Mouse (Mus musculus): ENCODE results near the gene Rsu1. TPM values are rescaled to one million over a fixed set of nuclear protein-coding genes. Genes with fewer than 3 reads are reported as not detected.
A peak's percentile ranks its signal among the peaks of the same experiment; 100 is the strongest.

The Rsu1 gene
- polyA plus RNA-seq (2014; fragmentation: Nextera tagmentation; extraction: Ambion mirVana): 172 and 183 TPM in 2 replicates

GRCm38 (mm10) chr2:13271165-13271957 is at the start of gene Rsu1:
TSS of gene Rsu1 (minus strand) at chr2:13271415.
- ATAC-seq (ENCODE audit: insufficient number of reproducible peaks, insufficient read depth, low FRiP score, low read depth): peak; percentile 99
- Histone ChIP-seq H3K27ac (ENCODE audit: low read length) (0 out of 2 replicates have a peak within 1 kb of the TSS, but pooled peaks have one; percentile 23), H3K4me1 (ENCODE audit: control insufficient read depth, insufficient read depth, low read length) (no peaks in the 10 kb centered on the region), H3K36me3 (ENCODE audit: control insufficient read depth, insufficient read depth, low read length) (no peaks in the 10 kb centered on the region), H3K9me3 (ENCODE audit: control insufficient read depth, low read depth, low read length) (no peaks in the 10 kb centered on the region), H3K4me3 (ENCODE audit: low read depth, low read length) (peak within 1 kb of the TSS; percentile 51), H3K9ac (replicated peaks; ENCODE audit: low read depth, low read length) (peak within 1 kb of the TSS; percentile 43), H3K27me3 (ENCODE audit: control insufficient read depth, insufficient read depth, low read length) (no peaks in the 10 kb centered on the region), H3K4me2 (replicated peaks; ENCODE audit: low read depth, low read length) (peak within 1 kb of the TSS; percentile 73)
- WGBS: under 1% methylated on average over 37 of the region's 37 CpGs

- Histone ChIP-seq H3K4me3 (ENCODE audit: low read depth, low read length) (no peak overlapping the region), H3K27me3 (ENCODE audit: control insufficient read depth, insufficient read depth, low read length) (no peaks in the 10 kb centered on the region), H3K27ac (ENCODE audit: low read length) (no peak overlapping the region), H3K9me3 (ENCODE audit: control insufficient read depth, low read depth, low read length) (no peaks in the 10 kb centered on the region), H3K9ac (replicated peaks; ENCODE audit: low read depth, low read length) (no peak overlapping the region), H3K36me3 (ENCODE audit: control insufficient read depth, insufficient read depth, low read length) (no peaks in the 10 kb centered on the region), H3K4me2 (replicated peaks; ENCODE audit: low read depth, low read length) (no peak overlapping the region), H3K4me1 (ENCODE audit: control insufficient read depth, insufficient read depth, low read length) (no peaks in the 10 kb centered on the region)
- no peak for ATAC-seq (ENCODE audit: insufficient number of reproducible peaks, insufficient read depth, low FRiP score, low read depth)
- 72% methylated on average over 3 of the region's 3 CpGs for WGBS
Measured at GRCm38 (mm10) chr2:13303376-13303775, 32.2 kb upstream of the Rsu1 start.

DNA sequence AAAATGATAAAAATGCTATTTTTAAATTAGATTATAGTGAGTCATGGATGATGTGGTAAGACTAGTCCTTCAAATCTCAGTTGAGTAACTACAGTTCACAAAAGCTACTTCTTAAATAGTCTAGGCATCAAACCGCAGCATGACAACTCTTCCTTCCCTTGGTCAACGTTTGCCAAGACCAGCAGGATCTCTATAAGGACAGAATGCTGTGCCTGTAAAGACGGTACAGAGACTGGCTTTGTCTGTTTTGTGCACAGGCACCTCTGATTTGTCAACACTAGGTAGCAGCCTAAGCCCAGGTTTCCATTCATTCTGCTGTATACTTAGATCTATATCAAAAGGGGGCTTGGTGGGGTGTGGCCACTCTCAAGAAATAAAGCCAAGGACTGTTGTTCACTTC is 27.8 kb upstream of the Rsu1 start:
- Histone ChIP-seq H3K9me3 (ENCODE audit: control insufficient read depth, low read depth, low read length) (no peaks in the 10 kb centered on the region), H3K4me2 (replicated peaks; ENCODE audit: low read depth, low read length) (no peak overlapping the region), H3K4me1 (ENCODE audit: control insufficient read depth, insufficient read depth, low read length) (no peaks in the 10 kb centered on the region), H3K27me3 (ENCODE audit: control insufficient read depth, insufficient read depth, low read length) (no peaks in the 10 kb centered on the region), H3K27ac (ENCODE audit: low read length) (no peak overlapping the region), H3K9ac (replicated peaks; ENCODE audit: low read depth, low read length) (no peak overlapping the region), H3K36me3 (ENCODE audit: control insufficient read depth, insufficient read depth, low read length) (no peaks in the 10 kb centered on the region), H3K4me3 (ENCODE audit: low read depth, low read length) (no peak overlapping the region)
- WGBS: 33% methylated on average over 3 of the region's 3 CpGs
- no peak for ATAC-seq (ENCODE audit: insufficient number of reproducible peaks, insufficient read depth, low FRiP score, low read depth)

DNA sequence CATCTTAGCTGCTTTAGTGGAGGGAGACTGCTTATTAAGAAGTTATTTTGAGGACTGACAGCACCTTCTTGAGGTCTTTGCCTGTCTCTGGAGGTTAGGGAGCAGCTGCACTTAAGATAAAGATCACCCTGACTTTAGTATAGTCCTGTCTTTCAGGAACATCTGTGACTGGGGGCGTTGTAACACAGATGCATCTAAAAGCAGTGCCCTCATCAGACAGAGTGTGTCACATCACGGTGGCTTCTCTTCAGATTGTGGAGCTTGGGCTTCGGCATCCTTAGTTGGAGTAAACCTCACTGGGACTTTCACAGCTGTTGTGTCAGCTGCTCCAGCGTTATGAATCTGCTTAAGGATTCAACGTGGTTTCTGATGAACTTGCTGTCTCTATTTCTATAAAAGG is 26.5 kb upstream of the Rsu1 start:
- Histone ChIP-seq H3K27ac (ENCODE audit: low read length) (no peak overlapping the region), H3K36me3 (ENCODE audit: control insufficient read depth, insufficient read depth, low read length) (no peaks in the 10 kb centered on the region), H3K4me1 (ENCODE audit: control insufficient read depth, insufficient read depth, low read length) (no peaks in the 10 kb centered on the region), H3K4me2 (replicated peaks; ENCODE audit: low read depth, low read length) (no peak overlapping the region), H3K9ac (replicated peaks; ENCODE audit: low read depth, low read length) (no peak overlapping the region), H3K4me3 (ENCODE audit: low read depth, low read length) (no peak overlapping the region), H3K9me3 (ENCODE audit: control insufficient read depth, low read depth, low read length) (no peaks in the 10 kb centered on the region), H3K27me3 (ENCODE audit: control insufficient read depth, insufficient read depth, low read length) (no peaks in the 10 kb centered on the region)
- 39% methylated on average over 5 of the region's 5 CpGs for WGBS
- no peak for ATAC-seq (ENCODE audit: insufficient number of reproducible peaks, insufficient read depth, low FRiP score, low read depth)

- Histone ChIP-seq H3K4me3 (ENCODE audit: low read depth, low read length) (no peak overlapping the region), H3K4me1 (ENCODE audit: control insufficient read depth, insufficient read depth, low read length) (no peaks in the 10 kb centered on the region), H3K27ac (ENCODE audit: low read length) (no peak overlapping the region), H3K4me2 (replicated peaks; ENCODE audit: low read depth, low read length) (no peak overlapping the region), H3K27me3 (ENCODE audit: control insufficient read depth, insufficient read depth, low read length) (no peaks in the 10 kb centered on the region), H3K36me3 (ENCODE audit: control insufficient read depth, insufficient read depth, low read length) (no peaks in the 10 kb centered on the region), H3K9me3 (ENCODE audit: control insufficient read depth, low read depth, low read length) (no peaks in the 10 kb centered on the region), H3K9ac (replicated peaks; ENCODE audit: low read depth, low read length) (no peak overlapping the region)
- 0 out of 2 replicates have a peak, but pooled peaks have one; percentile 28 for ATAC-seq (ENCODE audit: insufficient number of reproducible peaks, insufficient read depth, low FRiP score, low read depth)
- 0% methylated on average over 1 of the region's 1 CpGs for WGBS
Measured at GRCm38 (mm10) chr2:13290661-13291060, 19.4 kb upstream of the Rsu1 start.

- H3K27me3 ChIP-seq (ENCODE audit: control insufficient read depth, insufficient read depth, low read length): no peaks in the 10 kb centered on the region
- no peaks in the 10 kb centered on the region for H3K4me1 ChIP-seq (ENCODE audit: control insufficient read depth, insufficient read depth, low read length)
- no peak for ATAC-seq (ENCODE audit: insufficient number of reproducible peaks, insufficient read depth, low FRiP score, low read depth)
- WGBS: 73% methylated on average over 3 of the region's 3 CpGs
- no peak overlapping the region for H3K4me2 ChIP-seq (replicated peaks; ENCODE audit: low read depth, low read length)
- H3K9ac ChIP-seq (replicated peaks; ENCODE audit: low read depth, low read length): no peak overlapping the region
- no peak overlapping the region for H3K27ac ChIP-seq (ENCODE audit: low read length)
- no peaks in the 10 kb centered on the region for H3K9me3 ChIP-seq (ENCODE audit: control insufficient read depth, low read depth, low read length)
- H3K36me3 ChIP-seq (ENCODE audit: control insufficient read depth, insufficient read depth, low read length): no peaks in the 10 kb centered on the region
- no peak overlapping the region for H3K4me3 ChIP-seq (ENCODE audit: low read depth, low read length)
Measured at GRCm38 (mm10) chr2:13290070-13290469, 18.9 kb upstream of the Rsu1 start.

GRCm38 (mm10) chr2:13278114-13278862 is 7.1 kb upstream of the Rsu1 start:
- Histone ChIP-seq H3K27ac (ENCODE audit: low read length) (no peak overlapping the region), H3K9me3 (ENCODE audit: control insufficient read depth, low read depth, low read length) (no peaks in the 10 kb centered on the region), H3K4me1 (ENCODE audit: control insufficient read depth, insufficient read depth, low read length) (no peaks in the 10 kb centered on the region), H3K4me2 (replicated peaks; ENCODE audit: low read depth, low read length) (no peak overlapping the region), H3K9ac (replicated peaks; ENCODE audit: low read depth, low read length) (no peak overlapping the region), H3K4me3 (ENCODE audit: low read depth, low read length) (no peak overlapping the region), H3K27me3 (ENCODE audit: control insufficient read depth, insufficient read depth, low read length) (no peaks in the 10 kb centered on the region), H3K36me3 (ENCODE audit: control insufficient read depth, insufficient read depth, low read length) (no peaks in the 10 kb centered on the region)
- ATAC-seq (ENCODE audit: insufficient number of reproducible peaks, insufficient read depth, low FRiP score, low read depth): no peak
- 63% methylated on average over 10 of the region's 10 CpGs for WGBS

GRCm38 (mm10) chr2:13275874-13276273 is 4.7 kb upstream of the Rsu1 start:
- WGBS: 56% methylated on average over 7 of the region's 7 CpGs
- Histone ChIP-seq H3K4me3 (ENCODE audit: low read depth, low read length) (no peak overlapping the region), H3K36me3 (ENCODE audit: control insufficient read depth, insufficient read depth, low read length) (no peaks in the 10 kb centered on the region), H3K27me3 (ENCODE audit: control insufficient read depth, insufficient read depth, low read length) (no peaks in the 10 kb centered on the region), H3K9ac (replicated peaks; ENCODE audit: low read depth, low read length) (no peak overlapping the region), H3K27ac (ENCODE audit: low read length) (no peak overlapping the region), H3K4me1 (ENCODE audit: control insufficient read depth, insufficient read depth, low read length) (no peaks in the 10 kb centered on the region), H3K4me2 (replicated peaks; ENCODE audit: low read depth, low read length) (no peak overlapping the region), H3K9me3 (ENCODE audit: control insufficient read depth, low read depth, low read length) (no peaks in the 10 kb centered on the region)
- no peak for ATAC-seq (ENCODE audit: insufficient number of reproducible peaks, insufficient read depth, low FRiP score, low read depth)
